Mouse (Mus musculus) MEL (cell line): ENCODE data around the gene Dusp23. TPM values are rescaled to one million over a fixed set of nuclear protein-coding genes. Genes with fewer than 3 reads are reported as not detected.

Experiments used
- DNase-seq: peaks from one replicate; pipeline ENCODE4 v3.0.0; 2011; ENCODE audit warnings: low read depth, low spot score
- H3K27ac ChIP-seq: 2 replicates; pipeline ENCODE4 v1.5.1; 2012; ENCODE audit warnings: low read depth, mild to moderate bottlenecking, control low read depth, low read length, moderate library complexity; ENCODE audit not compliant: control insufficient read depth
- H3K27me3 ChIP-seq, 2 experiments: fragments of 150-350 bp in 1 of 2; sonication (generic) in 1 of 2; 2 replicates each; pipeline ENCODE4 v1.6.1; 2012; ENCODE audit warnings: low read length in 2 of 2, mild to moderate bottlenecking in 2 of 2, improper control_type of control experiment in 1 of 2, moderate library complexity in 1 of 2; ENCODE audit not compliant: insufficient read depth in 2 of 2, control insufficient read depth in 1 of 2
- H3K36me3 ChIP-seq, 2 experiments: 2 replicates each; pipeline ENCODE4 v1.6.1; 2012 to 2014; ENCODE audit warnings: low read length in 2 of 2, improper control_type of control experiment in 1 of 2, inconsistent platforms in 1 of 2, mild to moderate bottlenecking in 1 of 2; ENCODE audit not compliant: insufficient read depth in 2 of 2, control insufficient read depth in 1 of 2
- H3K4me1 ChIP-seq, 2 experiments: fragments of 150-350 bp in 1 of 2; sonication (generic) in 1 of 2; 2 replicates each; pipeline ENCODE4 v1.6.1; 2012; ENCODE audit warnings: low read length in 2 of 2, improper control_type of control experiment in 1 of 2, mild to moderate bottlenecking in 1 of 2; ENCODE audit not compliant: insufficient read depth in 2 of 2, control insufficient read depth in 1 of 2
- H3K4me3 ChIP-seq, 2 experiments: fragments of 150-350 bp in 1 of 2; sonication (generic) in 1 of 2; 2 replicates each; pipeline ENCODE4 v1.5.1; 2012; ENCODE audit warnings: low read depth in 2 of 2, low read length in 2 of 2, mild to moderate bottlenecking in 2 of 2, moderate library complexity in 2 of 2, control low read depth in 1 of 2, improper control_type of control experiment in 1 of 2; ENCODE audit not compliant: control insufficient read depth in 1 of 2, insufficient read depth in 1 of 2
- H3K79me2 ChIP-seq: 2 replicates; pipeline ENCODE4 v1.6.1; 2012; ENCODE audit warnings: mild to moderate bottlenecking, low read length, moderate library complexity; ENCODE audit not compliant: control insufficient read depth, poor library complexity, insufficient read depth
- H3K9ac ChIP-seq: 2 replicates; pipeline ENCODE4 v1.6.1; 2012; ENCODE audit warnings: low read depth, mild to moderate bottlenecking, control low read depth, low read length, moderate library complexity; ENCODE audit not compliant: control insufficient read depth, poor library complexity, severe bottlenecking
- H3K9me3 ChIP-seq: fragments of 150-350 bp; sonication (generic); replicated peaks from 2 replicates; pipeline ENCODE4 v1.6.1; 2012; ENCODE audit warnings: mild to moderate bottlenecking, low read length, improper control_type of control experiment, moderate library complexity; ENCODE audit not compliant: insufficient read depth
- CHD1 ChIP-seq: IDR thresholded peaks from 2 replicates; pipeline ENCODE4 v1.6.1; 2012; ENCODE audit warnings: low read depth, mild to moderate bottlenecking, inconsistent platforms, low read length, improper control_type of control experiment
- CHD2 ChIP-seq: IDR thresholded peaks from 2 replicates; pipeline ENCODE4 v1.6.1; 2011; ENCODE audit warnings: low read length, improper control_type of control experiment
- CTCF ChIP-seq, 3 experiments: IDR thresholded peaks in 2 of 3; conservative IDR thresholded peaks in 1 of 3; 2 replicates each; pipeline ENCODE4 v1.5.1; 2011 to 2012; ENCODE audit warnings: low read length in 3 of 3, low read depth in 2 of 3, mild to moderate bottlenecking in 2 of 3, improper control_type of control experiment in 1 of 3, inconsistent platforms in 1 of 3, mixed read lengths in 1 of 3, moderate library complexity in 1 of 3; ENCODE audit not compliant: control insufficient read depth in 1 of 3, insufficient read depth in 1 of 3, poor library complexity in 1 of 3, severe bottlenecking in 1 of 3
- ELF1 ChIP-seq: IDR thresholded peaks from 2 replicates; pipeline ENCODE4 v1.6.1; 2014; ENCODE audit warnings: low read depth, mild to moderate bottlenecking, inconsistent platforms, low read length, improper control_type of control experiment, moderate library complexity
- EP300 ChIP-seq, 2 experiments: IDR thresholded peaks; 2 replicates each; pipeline ENCODE4 v1.6.1; 2011; ENCODE audit warnings: improper control_type of control experiment in 2 of 2, low read length in 2 of 2, low read depth in 1 of 2, mild to moderate bottlenecking in 1 of 2
- ETS1 ChIP-seq: IDR thresholded peaks from 2 replicates; pipeline ENCODE4 v1.6.1; 2012; ENCODE audit warnings: low read depth, mild to moderate bottlenecking, inconsistent platforms, low read length, improper control_type of control experiment, moderate library complexity
- GATA1 ChIP-seq: IDR thresholded peaks from 2 replicates; pipeline ENCODE4 v1.6.1; 2011; ENCODE audit warnings: low read depth, low read length, improper control_type of control experiment
- HCFC1 ChIP-seq: IDR thresholded peaks from 2 replicates; pipeline ENCODE4 v1.6.1; 2012; ENCODE audit warnings: low read depth, mild to moderate bottlenecking, inconsistent platforms, low read length, improper control_type of control experiment, moderate library complexity
- MAZ ChIP-seq: IDR thresholded peaks from 2 replicates; pipeline ENCODE4 v1.6.1; 2012; ENCODE audit warnings: low read depth, mild to moderate bottlenecking, inconsistent platforms, low read length, improper control_type of control experiment
- MXI1 ChIP-seq: IDR thresholded peaks from 2 replicates; pipeline ENCODE4 v1.6.1; 2011; ENCODE audit warnings: mild to moderate bottlenecking, low read depth, low read length, improper control_type of control experiment
- MYB ChIP-seq: IDR thresholded peaks from 2 replicates; pipeline ENCODE4 v1.6.1; 2011; ENCODE audit warnings: mild to moderate bottlenecking, low read depth, low read length, improper control_type of control experiment
- MYC ChIP-seq: IDR thresholded peaks from 2 replicates; pipeline ENCODE4 v1.6.1; 2011; ENCODE audit warnings: low read depth, mild to moderate bottlenecking, low read length, improper control_type of control experiment, moderate library complexity
- NELFE ChIP-seq: IDR thresholded peaks from 2 replicates; pipeline ENCODE4 v1.6.1; 2011; ENCODE audit warnings: low read depth, low read length, improper control_type of control experiment
- RAD21 ChIP-seq: IDR thresholded peaks from 2 replicates; pipeline ENCODE4 v1.6.1; 2011; ENCODE audit warnings: mild to moderate bottlenecking, low read depth, low read length, improper control_type of control experiment
- RCOR1 ChIP-seq: IDR thresholded peaks from 2 replicates; pipeline ENCODE4 v1.6.1; 2012; ENCODE audit warnings: low read depth, mild to moderate bottlenecking, inconsistent platforms, low read length, improper control_type of control experiment
- SMC3 ChIP-seq: IDR thresholded peaks from 2 replicates; pipeline ENCODE4 v1.6.1; 2011; ENCODE audit warnings: low read depth, low read length, improper control_type of control experiment
- TAL1 ChIP-seq: IDR thresholded peaks from 2 replicates; pipeline ENCODE4 v1.6.1; 2012; ENCODE audit warnings: mild to moderate bottlenecking, inconsistent platforms, low read length, moderate library complexity, mixed read lengths
- UBTF ChIP-seq: IDR thresholded peaks from 2 replicates; pipeline ENCODE4 v1.6.1; 2012; ENCODE audit warnings: low read depth, mild to moderate bottlenecking, inconsistent platforms, low read length, improper control_type of control experiment, moderate library complexity, borderline replicate concordance; ENCODE audit not compliant: insufficient read depth
- ZC3H11A ChIP-seq: IDR thresholded peaks from 2 replicates; pipeline ENCODE4 v1.6.1; 2012; ENCODE audit warnings: low read depth, mild to moderate bottlenecking, inconsistent platforms, low read length, improper control_type of control experiment
- ZKSCAN1 ChIP-seq: IDR thresholded peaks from 2 replicates; pipeline ENCODE4 v1.6.1; 2012; ENCODE audit warnings: low read depth, mild to moderate bottlenecking, inconsistent platforms, low read length, improper control_type of control experiment, moderate library complexity
- ZNF384 ChIP-seq: IDR thresholded peaks from 2 replicates; pipeline ENCODE4 v1.6.1; 2012; ENCODE audit warnings: low read depth, mild to moderate bottlenecking, inconsistent platforms, low read length, improper control_type of control experiment
- polyA plus RNA-seq, 2 experiments: library from polyadenylated mRNA; stranded (reverse) in 1 of 2; unstranded in 1 of 2; fragments of >175 nt in 1 of 2; fragments of >200 nt in 1 of 2; gene quantifications; 2 replicates each; pipeline versions ENCODE4 v1.2.1 to v1.2.4; 2012; ENCODE audit warnings: low replicate concordance in 2 of 2, low read depth in 1 of 2; ENCODE audit not compliant: insufficient read length in 2 of 2, insufficient read depth in 1 of 2, missing spikeins in 1 of 2
- total RNA-seq: library from RNA; depleted of rRNA; stranded (reverse); fragments of 300-350 nt; gene quantifications from 2 replicates; pipeline ENCODE4 v1.2.3, GENCODE M21; 2012

The Dusp23 gene
- total and polyA plus RNA-seq, 3 experiments = 0.54 to 2.5 TPM; not detected in 1

- no peaks in the 10 kb centered on the region for H3K9me3 ChIP-seq
- TF ChIP-seq SMC3 (peak; percentile 63), RAD21 (peak; percentile 36), CTCF (IDR thresholded peaks at IDR 0.05 in 2 of 3, conservative IDR thresholded peaks at IDR 0.05 in 1 of 3; ENCODE audit: control insufficient read depth in 1 of 3, insufficient read depth in 1 of 3, low read depth in 2 of 3, low read length in 3 of 3, poor library complexity in 1 of 3, severe bottlenecking in 1 of 3) (peak; percentile 38 to 75 (median 63); a peak in 5 of 6 replicates), ZC3H11A (peak; percentile 40), ETS1 (no peak), GATA1 (no peak)
- TF ChIP-seq, all 39 proteins: peak for 4
- Histone ChIP-seq H3K4me3 (no peak overlapping the region), H3K27ac (no peak overlapping the region), H3K36me3 (no peaks in the 10 kb centered on the region), H3K4me1 (no peaks in the 10 kb centered on the region), H3K9ac (no peak overlapping the region), H3K79me2 (no peaks in the 10 kb centered on the region), H3K27me3 (no peaks in the 10 kb centered on the region; a peak in 2 of 4 replicates)
- DNase-seq = peak; percentile 19
These were observed 17.9 kb upstream of the Dusp23 start for GRCm38 (mm10) chr1:172650519-172651287.

GRCm38 (mm10) chr1:172649396-172649795 is 16.6 kb upstream of the Dusp23 start:
- no peak for DNase-seq
- Histone ChIP-seq H3K9me3 (no peaks in the 10 kb centered on the region), H3K4me1 (no peaks in the 10 kb centered on the region), H3K27me3 (no peaks in the 10 kb centered on the region; a peak in 2 of 4 replicates), H3K79me2 (no peaks in the 10 kb centered on the region)
- no peak for TF ChIP-seq NELFE
- no peak for TF ChIP-seq ZKSCAN1
- no peak for TF ChIP-seq MYC
- TF ChIP-seq EP300 (IDR thresholded peaks at IDR 0.05; ENCODE audit: low read depth in 1 of 2, low read length in 2 of 2) = no peak
- TF ChIP-seq HCFC1 = no peak
- no peak for TF ChIP-seq UBTF
- TF ChIP-seq TAL1 = no peak
- TF ChIP-seq CHD1 = no peak
- no peak for TF ChIP-seq RAD21
- no peak for TF ChIP-seq CHD2
- no peak for TF ChIP-seq RCOR1
- no peak for TF ChIP-seq ZNF384
- no peak for TF ChIP-seq MAZ
- no peak for TF ChIP-seq MYB
- TF ChIP-seq ELF1 = no peak
- TF ChIP-seq MXI1 = no peak
- TF ChIP-seq, all 39 proteins: peak for 0
- Histone ChIP-seq H3K9ac (no peak overlapping the region), H3K36me3 (no peaks in the 10 kb centered on the region), H3K27ac (no peak overlapping the region), H3K4me3 (no peak overlapping the region)
